Mouse (Mus musculus) left cerebral cortex, postnatal 36 days (tissue): ENCODE results near the gene Duox2. TPM values are rescaled to one million over a fixed set of nuclear protein-coding genes. Genes with fewer than 3 reads are reported as not detected.

Experiments
- DNase-seq, 2 experiments: peaks; one replicate each; pipeline ENCODE4 v3.0.0; 2021 to 2022; ENCODE audit warnings: low spot score in 2 of 2, mixed read lengths in 1 of 2
- intact Hi-C: fragments of 180-260 bp; cut with DNase I; formaldehyde crosslinking; loops from one replicate; pipeline ENCODE4 v1.15.1; 2025
- total RNA-seq, 2 experiments: library from RNA; stranded (reverse); gene quantifications; 2 replicates each; pipeline ENCODE4 v1.2.3; 2021

Gene Duox2
- total RNA-seq, 2 experiments from 2014 or later: not detected

DNA sequence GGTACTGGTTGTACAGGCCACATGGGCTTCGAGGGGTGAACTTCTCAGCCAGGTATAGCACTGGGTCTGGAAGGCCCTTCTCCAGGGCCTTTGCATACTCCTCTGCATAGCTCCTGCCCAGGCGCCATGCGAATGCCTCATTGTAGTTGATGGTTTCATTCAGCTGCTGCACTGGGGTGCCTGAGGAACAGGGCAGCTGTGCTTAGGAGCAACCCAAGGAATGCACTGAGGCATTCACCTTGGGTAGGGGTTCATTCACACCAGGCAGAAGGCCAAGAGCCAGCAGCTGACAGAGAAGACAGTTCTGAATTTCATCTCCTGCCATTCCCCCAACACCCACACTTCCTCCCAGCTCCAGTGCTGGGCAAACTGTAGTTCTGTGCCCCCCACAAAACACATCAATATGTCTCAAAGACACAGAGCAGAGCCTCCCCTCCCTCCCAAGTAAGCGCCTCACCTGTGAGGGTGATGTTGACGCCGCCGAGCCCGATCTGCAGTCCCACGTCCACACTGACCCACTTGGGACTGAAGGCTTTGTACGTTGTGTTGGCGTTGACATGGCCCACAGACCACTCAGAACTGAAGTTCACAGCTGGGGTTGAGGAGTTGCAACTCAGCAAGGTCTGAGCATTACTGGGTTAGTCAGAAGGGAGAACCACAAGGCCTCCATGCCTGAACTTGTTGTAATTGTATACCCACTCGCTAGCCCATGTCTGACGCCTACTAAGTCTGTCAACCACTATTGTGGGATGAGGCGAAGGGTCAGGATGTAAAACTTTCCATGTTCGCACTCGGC lies 7.0 kb upstream of the Duox2 start:
- no peak for DNase-seq
- intact Hi-C loops: loop anchor here (5.0 kb wide), 1 partner anchor 72 kb away; no protein-coding TSS in a partner anchor

DNA sequence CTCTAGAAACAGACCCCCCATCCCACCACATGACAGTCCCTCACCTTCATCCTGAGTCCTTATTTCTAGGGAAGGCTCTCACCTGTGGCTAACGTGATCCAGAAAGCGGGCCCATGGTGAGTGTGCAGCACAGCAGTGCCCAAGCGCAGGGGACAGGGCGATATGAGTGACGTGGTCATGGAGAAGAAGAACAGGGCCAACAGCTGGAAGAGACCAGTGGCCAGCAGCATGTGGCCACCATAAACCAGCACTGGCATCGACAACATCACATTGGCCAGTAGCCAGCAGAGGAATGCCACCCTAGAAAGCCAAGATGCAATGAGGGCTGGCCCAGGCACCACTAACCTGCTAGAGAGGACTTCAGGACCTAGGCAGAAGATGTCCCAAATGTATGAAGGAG lies 6.3 kb upstream of the Duox2 start:
- no peak for DNase-seq
- intact Hi-C loops: loop anchor here (5.0 kb wide), 1 partner anchor 112 kb away; no protein-coding TSS in a partner anchor

DNA sequence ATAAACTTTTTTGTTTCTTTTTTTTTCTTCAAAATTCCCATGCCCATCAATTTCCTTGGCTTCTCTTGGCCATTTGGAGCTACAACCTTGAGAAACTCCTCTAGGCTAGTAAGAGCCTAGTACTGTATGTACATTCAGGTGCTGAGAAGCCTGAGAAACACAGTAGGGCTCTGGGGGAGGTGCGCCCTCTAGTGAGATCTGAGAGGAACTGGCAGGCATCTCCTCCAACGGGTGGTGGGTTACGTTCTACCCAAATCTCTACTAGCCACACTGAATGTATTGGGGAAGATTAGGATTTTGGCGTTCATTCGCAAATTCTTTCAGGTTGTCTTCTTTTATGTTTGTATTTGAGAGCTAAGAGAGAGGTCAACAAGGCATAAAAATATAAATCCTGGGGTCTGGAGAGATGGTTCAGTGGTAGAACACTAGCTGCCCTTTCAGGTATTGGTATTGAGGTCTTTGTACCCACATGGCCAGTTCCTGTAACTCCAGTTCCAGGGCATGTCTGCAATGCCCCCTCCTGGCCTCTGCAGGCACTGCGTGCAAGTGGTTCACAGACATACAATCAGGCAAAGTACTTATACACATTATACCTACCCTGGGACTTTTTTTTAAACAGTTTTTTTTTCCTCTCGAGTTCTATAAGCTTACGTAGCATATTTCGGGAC lies 4.5 kb upstream of the Duox2 start:
- peak; percentile 36 to 46 for DNase-seq
- intact Hi-C loops: loop anchor here (5.0 kb wide), 1 partner anchor 110 kb away; no protein-coding TSS in a partner anchor

DNA sequence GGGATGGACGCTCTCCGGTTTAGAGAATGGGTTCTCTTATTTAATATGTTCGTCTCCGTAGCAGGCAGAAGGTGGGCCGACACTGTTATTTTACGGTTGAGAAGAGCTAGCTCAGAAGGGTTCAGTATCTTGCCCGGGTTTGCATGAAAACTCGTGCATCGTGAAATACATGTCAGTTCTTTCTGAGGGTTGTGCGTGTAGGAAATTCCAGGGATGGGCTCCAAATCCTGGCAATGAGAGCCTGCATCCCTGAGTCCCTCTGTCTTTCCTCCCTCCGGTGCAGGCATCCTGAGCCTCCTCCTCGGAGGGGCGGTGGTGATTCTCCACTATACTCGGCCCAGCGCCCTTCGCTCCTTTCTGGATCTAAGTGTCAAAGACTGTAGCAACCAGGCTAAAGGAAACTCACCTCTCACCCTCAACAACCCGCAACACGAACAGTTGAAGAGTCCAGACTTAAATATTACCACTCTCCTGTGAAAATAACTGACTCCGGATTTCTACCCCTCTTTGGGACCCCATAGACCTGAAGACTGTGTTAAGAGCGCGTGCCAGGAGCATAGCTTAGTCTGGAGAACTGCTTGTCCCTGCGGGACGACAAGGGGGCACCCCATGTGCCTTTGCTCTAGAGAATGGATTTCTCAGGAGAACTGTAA lies 3.8 kb upstream of the Duox2 start:
- intact Hi-C loops: loop anchor here (5.0 kb wide), 1 partner anchor 110 kb away; no protein-coding TSS in a partner anchor
- DNase-seq: no peak

DNA sequence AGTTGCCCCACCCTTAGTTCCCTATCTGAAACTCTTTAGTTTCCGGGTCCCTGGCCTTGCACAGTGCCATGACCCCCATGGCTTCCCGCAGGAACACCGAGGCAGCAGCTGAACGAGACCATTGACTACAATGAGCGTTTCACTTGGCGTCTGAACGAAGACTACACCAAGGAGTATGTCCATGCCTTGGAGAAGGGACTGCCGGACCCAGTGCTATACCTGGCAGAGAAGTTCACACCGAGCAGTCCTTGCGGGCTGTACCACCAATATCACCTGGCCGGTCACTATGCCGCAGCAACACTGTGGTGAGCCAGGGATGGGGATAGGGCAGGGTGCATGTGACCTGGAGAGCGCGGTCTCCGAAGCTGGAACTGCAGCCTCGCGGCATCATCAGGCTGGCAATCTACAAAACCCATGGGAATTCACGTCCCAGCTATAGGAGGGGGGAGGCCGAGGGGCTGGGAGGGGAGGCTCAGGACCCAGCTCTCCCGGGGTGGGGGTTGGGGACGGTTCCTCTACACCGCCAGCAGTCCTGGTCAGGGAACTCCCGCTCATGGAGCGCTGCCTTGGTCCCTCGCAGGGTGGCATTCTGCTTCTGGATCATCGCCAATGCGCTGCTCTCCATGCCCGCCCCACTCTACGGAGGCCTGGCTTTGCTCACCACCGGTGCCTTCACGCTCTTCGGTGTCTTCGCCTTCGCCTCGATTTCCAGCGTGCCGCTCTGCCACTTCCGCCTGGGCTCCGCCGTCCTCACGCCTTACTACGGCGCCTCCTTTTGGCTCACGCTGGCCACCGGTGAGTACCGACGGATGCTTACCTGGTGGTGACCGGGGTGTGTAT lies 3.1 kb upstream of the Duox2 start:
- DNase-seq: peak; percentile 26 to 36
- intact Hi-C loops: loop anchor here (5.0 kb wide), 1 partner anchor 109 kb away; no protein-coding TSS in a partner anchor

DNA sequence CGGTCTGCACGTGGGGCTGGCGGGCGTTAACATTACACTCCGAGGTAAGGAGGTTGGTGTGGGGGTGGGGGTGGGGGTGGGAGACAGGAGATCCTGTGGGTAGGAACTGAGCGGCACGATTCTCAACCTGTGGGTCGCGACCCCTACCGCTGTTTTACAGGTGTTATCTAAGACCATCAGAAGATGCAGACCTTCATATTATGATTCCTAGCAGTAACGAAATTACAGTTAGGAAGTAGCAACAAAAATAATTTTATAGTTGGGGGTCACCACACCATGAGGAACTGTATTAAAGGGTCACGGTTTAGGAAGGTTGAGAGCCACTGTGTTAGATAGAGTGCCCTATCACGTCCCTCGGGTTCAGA lies 2.4 kb upstream of the Duox2 start:
- DNase-seq: no peak
- intact Hi-C loops: loop anchor here (5.0 kb wide), 1 partner anchor 108 kb away; no protein-coding TSS in a partner anchor

DNA sequence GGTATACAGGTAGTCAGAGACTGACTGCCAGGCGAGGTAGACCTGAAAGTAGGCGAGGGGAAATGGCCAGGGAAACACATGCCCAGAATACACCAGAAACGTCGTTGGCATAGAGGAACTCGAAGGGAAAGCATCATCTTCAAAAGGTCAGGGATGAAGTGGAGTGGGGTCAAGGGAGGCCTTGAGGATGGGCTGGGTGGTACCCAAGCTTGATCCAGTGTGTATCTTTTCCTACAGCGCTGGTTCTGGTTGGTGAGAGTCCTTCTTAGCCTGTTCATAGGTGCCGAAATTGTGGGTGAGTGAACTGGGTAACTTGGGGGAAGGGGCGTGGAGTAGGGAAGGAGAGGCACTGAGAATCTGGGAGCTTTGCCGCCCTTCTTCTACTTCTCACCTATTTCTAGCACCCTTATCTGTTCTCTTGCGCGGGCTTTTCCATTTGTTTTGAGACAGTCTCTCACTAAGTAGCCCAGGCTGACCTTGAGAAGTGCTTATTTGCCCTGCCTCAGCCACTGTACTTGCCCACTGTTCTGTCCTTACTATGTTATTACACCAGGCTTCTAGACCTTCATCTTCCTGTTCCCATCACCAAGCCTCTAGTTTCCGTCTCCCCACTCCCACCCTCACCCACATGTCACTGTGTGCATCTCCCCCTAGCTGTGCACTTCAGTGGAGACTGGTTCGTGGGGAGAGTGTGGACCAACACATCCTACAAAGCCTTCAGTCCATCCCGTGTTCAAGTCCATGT lies 1.8 kb upstream of the Duox2 start:
- no peak for DNase-seq
- intact Hi-C loops: loop anchor here (5.0 kb wide), 1 partner anchor 108 kb away; no protein-coding TSS in a partner anchor

DNA sequence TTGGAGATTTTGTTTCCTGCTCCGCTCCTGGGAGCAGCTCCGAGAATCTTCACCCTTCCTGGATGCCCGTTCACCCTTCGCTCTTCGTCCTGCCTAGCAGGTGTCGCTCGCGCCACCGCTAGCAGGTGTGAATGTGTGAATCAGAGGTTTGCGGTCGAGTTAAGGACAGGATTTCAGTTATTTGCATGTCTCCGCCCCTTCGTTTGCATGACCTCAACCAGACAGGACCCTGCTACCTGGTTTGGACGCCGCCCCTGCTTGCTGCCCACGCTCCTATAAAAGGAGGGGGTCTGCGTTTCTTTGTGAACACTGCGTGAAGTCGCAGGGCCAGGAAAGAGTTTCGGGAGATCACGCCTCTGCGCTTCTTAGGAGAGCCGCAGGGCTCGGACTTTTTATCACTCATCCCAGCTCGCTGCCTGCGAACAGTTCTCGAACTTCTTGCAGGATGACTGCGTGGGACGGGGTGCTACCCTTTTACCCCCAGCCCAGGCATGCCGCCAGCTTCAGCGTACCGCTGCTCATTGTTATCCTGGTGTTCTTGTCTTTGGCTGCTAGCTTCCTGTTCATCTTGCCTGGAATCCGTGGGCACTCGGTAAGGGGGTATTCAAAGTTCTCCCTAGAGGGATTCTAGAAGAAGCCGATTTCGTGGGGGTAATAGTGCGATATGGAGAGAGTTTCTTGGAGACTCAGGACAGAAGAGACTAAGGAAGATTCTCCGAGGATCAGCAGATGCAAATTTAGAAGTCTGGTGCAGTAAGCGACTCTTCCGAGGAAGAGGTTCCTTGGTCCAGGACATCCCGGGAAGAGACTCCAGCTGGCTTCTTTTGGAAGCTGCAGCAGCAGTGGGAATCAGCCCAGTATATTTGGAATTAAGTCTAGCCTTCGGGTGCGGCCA lies 594 bp upstream of the Duox2 start, which contains the start of gene Duoxa2:
Gene Duoxa2, plus strand, starts transcription at position 305 of the 895 bp plus-strand sequence.
- intact Hi-C loops: no loop called here
- DNase-seq: no peak

DNA sequence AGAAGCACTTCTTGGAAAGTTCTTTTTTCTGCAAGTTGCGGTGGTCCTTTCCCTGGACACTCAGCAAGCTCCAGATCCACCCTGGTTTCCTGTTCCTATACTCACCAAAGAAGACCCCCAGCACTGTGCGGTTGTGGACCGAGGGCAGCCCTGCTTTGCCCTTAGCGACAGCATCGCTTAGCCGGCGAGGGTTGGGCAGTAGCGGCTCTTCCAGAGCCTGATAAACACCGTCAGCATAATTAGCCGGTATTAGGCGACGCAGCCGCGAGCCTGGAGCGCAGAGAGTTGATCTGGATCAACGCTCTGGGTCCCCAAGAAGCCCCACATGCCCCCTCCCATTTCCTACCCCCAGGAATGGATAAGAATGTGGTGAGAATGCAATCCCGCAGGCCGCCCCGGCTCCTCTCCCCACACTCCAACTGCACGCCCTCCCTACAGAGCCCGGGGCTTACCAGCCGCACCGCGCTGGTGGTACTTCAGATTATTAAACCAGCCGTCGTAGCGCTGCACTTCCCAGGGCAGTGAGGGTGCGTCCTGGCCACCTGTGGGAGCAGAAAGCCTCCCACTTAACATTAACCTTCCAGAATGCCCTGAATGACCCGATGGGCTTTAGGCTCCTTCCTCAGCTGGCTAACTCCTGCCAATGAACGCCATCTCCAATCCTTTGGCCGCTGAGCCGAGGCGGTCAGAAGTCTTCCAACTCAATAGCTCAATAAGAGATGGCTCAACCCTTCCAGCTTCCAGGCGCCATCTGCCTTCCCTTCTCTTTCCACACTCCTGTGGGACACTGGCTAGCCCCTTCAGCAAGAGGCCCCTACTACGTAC lies 766 bp downstream of the Duox2 start:
- intact Hi-C loops: no loop called here
- no peak for DNase-seq

DNA sequence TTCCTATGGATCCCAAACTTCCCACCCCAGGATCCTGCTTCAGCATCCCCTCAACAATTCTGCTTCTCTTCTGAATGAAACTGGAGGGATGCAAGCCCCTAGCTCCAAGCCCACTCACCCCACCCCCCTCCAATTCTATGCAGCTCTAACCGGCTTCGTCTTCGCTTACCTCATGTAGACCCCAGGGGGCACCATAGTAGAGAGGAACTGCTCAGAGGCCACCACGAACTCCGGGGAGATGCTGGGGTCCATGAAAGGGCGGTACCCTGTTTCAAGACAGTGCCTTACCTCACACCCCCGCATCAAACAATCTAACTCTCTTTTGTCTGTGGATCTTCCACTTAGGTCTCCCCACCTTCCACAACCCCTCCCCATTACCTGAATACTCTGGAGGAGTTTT lies 3.3 kb downstream of the Duox2 start:
- DNase-seq: no peak
- intact Hi-C loops: no loop called here

DNA sequence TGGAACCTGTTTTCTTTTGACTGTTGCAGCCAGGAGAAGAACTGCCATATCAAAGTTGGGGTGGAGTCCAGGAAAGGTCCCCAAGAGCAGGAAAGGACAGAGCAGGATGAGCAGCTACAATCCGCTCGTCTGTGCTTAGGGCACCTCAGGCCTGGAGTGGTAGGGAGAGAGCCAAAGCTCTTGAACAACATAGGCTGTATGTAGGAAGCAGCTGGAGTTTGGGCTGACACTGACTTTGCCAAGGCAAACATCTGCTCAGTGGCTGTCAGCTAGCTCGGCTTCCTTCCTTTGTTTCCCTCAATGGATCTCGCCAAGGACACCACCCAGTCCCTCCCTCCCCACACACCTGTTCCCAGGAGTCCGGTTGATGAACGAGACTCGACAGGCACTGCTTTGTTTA lies 12.1 kb downstream of the Duox2 start:
- intact Hi-C loops: no loop called here
- DNase-seq: no peak

DNA sequence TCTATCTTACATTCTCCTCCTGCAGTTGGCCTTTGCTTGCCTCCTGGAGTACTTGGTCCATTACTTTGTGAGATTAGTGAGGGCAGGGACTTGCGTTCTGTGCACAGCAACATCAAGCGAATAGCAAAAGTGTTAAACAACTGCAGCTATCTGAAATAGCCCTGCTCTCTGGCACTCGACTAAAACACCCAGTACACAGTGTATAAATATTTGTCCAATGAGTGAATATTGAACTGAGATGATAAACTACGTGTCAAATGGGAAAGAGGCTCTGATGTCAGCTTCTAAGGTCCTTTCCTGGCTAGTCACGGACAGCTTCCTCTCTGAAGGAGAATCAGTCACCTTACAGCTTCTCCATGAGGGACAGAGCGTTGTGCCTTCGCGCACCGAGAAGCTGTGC lies 14.2 kb downstream of the Duox2 start:
- intact Hi-C loops: no loop called here
- DNase-seq: no peak

DNA sequence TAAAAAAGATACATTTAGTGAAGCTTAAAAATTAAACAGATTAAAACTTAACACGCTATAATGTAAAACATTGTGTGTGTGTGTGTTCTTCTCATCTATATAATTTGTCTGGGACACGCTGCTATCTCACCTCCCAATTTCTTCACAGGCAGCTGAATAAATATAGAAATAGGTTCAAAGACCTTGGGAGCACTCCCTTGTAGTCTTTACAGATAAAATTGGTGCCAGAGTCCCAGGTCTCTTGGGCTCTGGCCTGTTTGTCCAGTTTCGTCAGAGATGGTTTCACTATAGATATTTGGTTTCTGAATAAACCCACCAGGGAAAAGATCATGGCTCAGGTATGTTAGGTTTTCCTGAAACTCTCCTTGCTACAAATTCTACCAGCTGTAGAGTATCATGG lies 19.5 kb downstream of the Duox2 start:
- intact Hi-C loops: no loop called here
- DNase-seq: no peak

DNA sequence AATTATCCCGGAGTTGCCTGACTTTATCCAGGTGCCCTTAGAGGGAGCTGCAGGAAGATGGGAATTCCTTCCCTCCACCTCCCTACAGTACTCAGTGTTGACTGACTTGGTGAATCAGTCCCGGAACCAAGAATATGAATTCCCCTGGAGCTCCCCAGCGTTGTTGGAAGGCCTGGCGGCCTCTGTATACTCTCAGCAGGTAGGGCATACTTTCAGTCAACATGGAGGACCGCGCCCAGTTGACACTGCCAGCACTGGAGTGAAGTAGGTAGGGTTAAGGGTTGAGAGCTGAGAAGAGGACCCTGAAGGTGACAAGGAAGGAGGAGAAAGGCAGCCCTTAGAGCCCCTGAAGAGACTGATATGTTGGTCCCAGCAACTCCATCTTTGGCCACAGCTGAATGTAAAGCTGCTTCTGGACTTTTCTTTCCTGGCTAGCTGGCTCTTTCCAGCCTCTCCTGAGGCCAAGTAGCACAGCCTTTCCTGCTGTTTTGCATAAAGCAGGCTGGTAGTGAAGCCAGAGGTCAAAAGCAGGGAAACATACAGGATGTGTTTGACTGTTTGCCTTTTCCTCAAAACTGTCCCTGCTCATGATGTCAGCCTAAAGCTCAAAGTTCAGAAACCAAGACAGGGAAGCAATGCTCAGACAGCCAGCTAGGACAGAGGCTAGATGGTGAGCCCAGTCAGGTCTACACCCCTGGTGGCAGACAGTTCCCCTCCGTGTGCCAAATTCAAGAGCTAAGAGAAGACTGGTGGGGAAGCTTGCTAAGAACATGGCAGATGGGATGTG lies 31.6 kb downstream of the Duox2 start:
- DNase-seq: no peak
- intact Hi-C loops: no loop called here

DNA sequence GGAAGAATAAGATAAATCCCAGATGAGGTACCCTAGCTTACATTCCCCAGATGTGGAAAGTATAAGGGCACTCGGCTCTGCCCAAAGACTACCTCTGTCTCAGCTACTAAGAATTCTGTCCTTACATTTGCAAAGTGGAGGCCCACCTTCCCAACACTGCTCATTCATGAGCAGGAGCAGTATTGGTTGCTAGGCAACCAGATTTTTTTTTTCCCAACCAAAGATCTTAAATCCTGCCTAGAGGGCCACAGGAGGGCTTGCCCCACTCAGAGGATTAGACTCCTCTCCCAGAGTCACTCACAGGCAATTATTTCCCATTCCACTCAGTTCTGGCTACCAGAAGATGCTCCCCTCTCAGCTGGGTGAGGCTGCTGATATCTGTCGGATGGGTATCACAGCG lies 33.6 kb downstream of the Duox2 start:
- DNase-seq: no peak
- intact Hi-C loops: no loop called here

DNA sequence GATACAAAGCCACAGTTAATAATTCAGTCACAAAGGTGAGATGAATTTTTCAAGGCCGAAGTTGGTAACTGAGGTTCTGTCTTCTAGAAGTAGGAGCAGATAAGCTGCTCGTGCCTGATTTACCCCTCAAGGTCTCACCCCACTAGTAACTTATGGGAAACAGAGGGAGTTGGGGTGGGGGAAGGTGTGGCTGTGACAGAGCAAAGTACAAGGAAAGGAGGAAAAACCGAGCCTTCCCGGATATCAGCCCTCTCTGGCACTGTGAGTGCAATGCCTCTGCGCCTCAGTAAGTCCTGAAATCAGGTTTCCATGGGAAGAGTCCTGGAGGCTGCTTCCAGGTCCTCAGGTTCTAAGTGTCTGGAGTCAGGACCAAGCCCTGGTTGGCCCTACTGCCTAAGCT lies 37.5 kb downstream of the Duox2 start:
- intact Hi-C loops: no loop called here
- DNase-seq: no peak
